Mouse (Mus musculus): ENCODE results near the gene Spout1. TPM values are rescaled to one million over a fixed set of nuclear protein-coding genes. Genes with fewer than 3 reads are reported as not detected.
A peak's percentile ranks its signal among the peaks of the same experiment; 100 is the strongest.
"Not testable (repeated sequence)": the region's sequence is repeated elsewhere in the genome, so short reads cannot be mapped to it uniquely, and the experiment has no call there.

The Spout1 gene
- polyA plus RNA-seq, 1 experiment from 2014 or later: 34.8 TPM

DNA sequence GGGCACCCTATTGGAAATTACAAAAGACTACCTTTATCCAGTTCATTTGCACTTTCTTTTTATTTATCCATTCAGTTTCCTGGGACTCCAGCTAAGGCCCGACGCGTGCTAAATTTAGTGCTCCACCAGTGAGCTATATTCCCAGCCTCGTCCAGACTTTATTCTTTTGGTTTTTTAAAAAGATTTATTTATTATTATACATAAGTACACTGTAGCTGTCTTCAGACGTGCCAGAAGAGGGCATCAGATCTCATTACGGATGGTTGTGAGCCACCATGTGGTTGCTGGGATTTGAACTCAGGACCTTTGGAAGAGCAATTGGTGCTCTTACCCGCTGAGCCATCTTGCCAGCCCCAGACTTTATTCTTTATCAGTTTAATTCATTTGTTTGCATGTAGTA, 452 bp upstream of the Spout1 start:
- not testable (repeated sequence) for H3K27me3 ChIP-seq (replicated peaks); H3K9ac ChIP-seq; ATAC-seq (ENCODE audit: insufficient number of reproducible peaks, low FRiP score); H3K27ac ChIP-seq (ENCODE audit: poor library complexity, severe bottlenecking); H3K9me3 ChIP-seq (replicated peaks)
- Histone ChIP-seq H3K4me2 (peak overlapping the region; percentile 83), H3K4me1 (replicated peaks) (peaks cover 10% of the 10 kb centered on the region), H3K4me3 (peak overlapping the region; percentile 77), H3K36me3 (peaks cover 36% of the 10 kb centered on the region)
- WGBS: 53% methylated on average over 7 of the region's 7 CpGs

DNA sequence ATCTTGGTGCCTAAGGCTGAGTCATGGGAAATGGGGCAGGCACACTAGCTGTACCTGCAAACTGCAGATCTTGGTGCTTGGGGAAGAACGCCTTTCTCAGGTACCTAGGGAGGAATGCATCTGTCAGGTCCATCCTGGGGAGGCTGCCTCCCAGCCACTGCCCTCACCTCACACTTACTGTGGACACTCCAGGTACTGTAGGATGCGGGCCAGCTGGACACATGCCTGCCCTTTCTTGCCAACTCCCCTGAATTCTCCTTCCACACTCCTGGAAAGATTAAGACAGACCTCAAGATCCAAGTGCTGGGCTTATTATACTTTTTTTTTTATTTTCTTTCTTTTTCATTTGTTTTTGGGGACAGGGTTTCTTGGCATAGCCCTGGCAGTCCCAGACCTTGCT, 1.7 kb downstream of the Spout1 start:
- WGBS: 98% methylated on average over 2 of the region's 2 CpGs
- H3K4me2 ChIP-seq: no peak overlapping the region

DNA sequence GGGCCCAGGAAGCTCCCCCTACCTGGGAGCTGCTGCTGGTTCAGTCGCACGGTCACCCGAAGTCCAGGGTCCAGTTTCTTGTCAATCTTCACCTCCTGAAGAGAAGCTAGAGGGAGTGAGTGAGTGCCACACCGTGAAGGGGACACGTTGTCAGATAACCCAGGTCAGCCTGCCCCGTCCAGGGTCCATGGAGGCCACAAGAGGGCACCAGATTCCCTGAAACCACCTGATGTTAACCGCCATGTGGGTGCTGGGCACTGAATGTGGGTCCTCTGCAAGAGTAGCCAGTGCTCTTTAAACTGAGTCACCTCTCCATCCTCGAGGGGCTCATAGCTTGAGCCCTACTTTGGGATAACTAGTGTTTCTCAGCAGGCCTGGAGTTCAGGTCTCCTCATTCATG, 2.4 kb downstream of the Spout1 start:
- H3K9ac ChIP-seq: no peak overlapping the region
- ATAC-seq (ENCODE audit: insufficient number of reproducible peaks, low FRiP score): no peak
- H3K4me2 ChIP-seq: no peak overlapping the region
- no peak overlapping the region for H3K27ac ChIP-seq (ENCODE audit: poor library complexity, severe bottlenecking)
- H3K4me3 ChIP-seq: no peak overlapping the region
- H3K36me3 ChIP-seq: peaks cover 50% of the 10 kb centered on the region
- WGBS: 74% methylated on average over 8 of the region's 8 CpGs
- H3K27me3 ChIP-seq (replicated peaks): no peaks in the 10 kb centered on the region
- H3K4me1 ChIP-seq (replicated peaks): peaks cover 20% of the 10 kb centered on the region
- peaks cover 5% of the 10 kb centered on the region; the same call in 1 of the 2 replicates for H3K9me3 ChIP-seq (replicated peaks)

More for the DNA sequence above, 1.7 kb downstream of the Spout1 start:
- ATAC-seq (ENCODE audit: insufficient number of reproducible peaks, low FRiP score): no peak
- Histone ChIP-seq H3K9me3 (replicated peaks) (peaks cover 5% of the 10 kb centered on the region; the same call in 1 of the 2 replicates), H3K9ac (no peak overlapping the region), H3K4me3 (no peak overlapping the region), H3K27ac (ENCODE audit: poor library complexity, severe bottlenecking) (no peak overlapping the region), H3K27me3 (replicated peaks) (no peaks in the 10 kb centered on the region), H3K4me1 (replicated peaks) (peaks cover 18% of the 10 kb centered on the region), H3K36me3 (peaks cover 50% of the 10 kb centered on the region)

DNA sequence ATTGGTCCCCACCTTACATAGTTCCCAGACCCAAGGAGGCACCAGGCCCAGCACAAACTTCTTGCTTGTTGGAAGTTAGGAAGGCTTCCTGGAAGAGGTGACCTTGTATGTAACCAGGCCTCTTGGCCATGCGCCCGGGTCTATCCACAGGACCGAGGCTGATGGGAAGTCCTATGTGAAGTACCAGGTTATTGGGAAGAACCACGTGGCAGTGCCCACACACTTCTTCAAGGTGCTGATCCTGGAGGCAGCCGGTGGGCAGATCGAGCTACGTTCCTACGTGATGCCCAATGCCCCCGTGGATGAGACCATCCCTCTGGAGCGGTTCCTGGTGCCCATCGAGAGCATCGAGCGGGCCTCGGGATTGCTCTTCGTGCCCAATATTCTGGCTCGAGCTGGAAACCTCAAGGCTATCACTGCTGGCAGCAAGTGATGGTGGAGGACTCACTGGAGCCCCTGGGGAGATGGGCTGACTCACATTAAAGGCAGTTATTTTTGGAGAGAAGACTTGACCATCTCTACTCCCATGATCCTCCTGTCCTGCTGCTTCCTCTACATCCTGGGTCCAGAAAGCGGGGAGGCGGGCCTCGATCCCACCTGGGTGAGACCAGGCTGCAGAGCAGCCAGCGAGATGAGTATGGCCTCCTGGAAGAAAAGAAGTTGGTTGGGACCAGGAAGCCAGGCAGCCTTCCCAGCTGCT, 4.6 kb downstream of the Spout1 start:
- WGBS: 92% methylated on average over 20 of the region's 20 CpGs
- Histone ChIP-seq H3K4me1 (replicated peaks) (peaks cover 20% of the 10 kb centered on the region), H3K9me3 (replicated peaks) (peaks cover 5% of the 10 kb centered on the region; the same call in 1 of the 2 replicates), H3K4me3 (no peak overlapping the region), H3K36me3 (peaks cover 50% of the 10 kb centered on the region), H3K27ac (ENCODE audit: poor library complexity, severe bottlenecking) (no peak overlapping the region), H3K9ac (no peak overlapping the region), H3K4me2 (no peak overlapping the region), H3K27me3 (replicated peaks) (no peaks in the 10 kb centered on the region)
- no peak for ATAC-seq (ENCODE audit: insufficient number of reproducible peaks, low FRiP score)

DNA sequence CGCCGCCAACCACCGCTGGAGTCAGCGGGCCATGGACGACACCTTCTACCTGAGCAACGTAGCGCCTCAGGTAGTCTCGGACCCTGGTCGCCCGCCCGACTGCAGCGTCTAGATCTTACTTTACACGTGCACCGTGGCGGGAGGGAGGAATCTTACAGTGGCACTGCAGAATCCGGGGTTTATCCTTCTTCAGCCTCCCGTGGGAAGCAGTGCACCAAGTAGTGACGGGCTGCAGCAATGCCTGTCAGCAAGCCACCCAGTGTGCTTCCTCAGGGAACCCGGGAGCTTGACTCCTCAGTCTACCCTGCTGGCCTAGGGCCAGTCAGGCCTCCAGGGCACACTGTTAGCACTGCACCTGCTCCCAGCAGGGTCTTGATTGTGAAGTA, 6.3 kb downstream of the Spout1 start:
- peaks cover 17% of the 10 kb centered on the region for H3K9me3 ChIP-seq (replicated peaks)
- peaks cover 12% of the 10 kb centered on the region for H3K4me1 ChIP-seq (replicated peaks)
- peaks cover 46% of the 10 kb centered on the region for H3K36me3 ChIP-seq
- H3K27me3 ChIP-seq (replicated peaks): no peaks in the 10 kb centered on the region
- peak overlapping the region; percentile 63 for H3K4me3 ChIP-seq
- peak overlapping the region; percentile 88 for H3K27ac ChIP-seq (ENCODE audit: poor library complexity, severe bottlenecking)
- H3K9ac ChIP-seq: peak overlapping the region; percentile 77
- whole genome bisulfite sequencing: under 1% methylated on average over 19 of the region's 19 CpGs
- ATAC-seq (ENCODE audit: insufficient number of reproducible peaks, low FRiP score): 0 out of 2 replicates have a peak, but pooled peaks have one; percentile 38
- H3K4me2 ChIP-seq: peak overlapping the region; percentile 90

DNA sequence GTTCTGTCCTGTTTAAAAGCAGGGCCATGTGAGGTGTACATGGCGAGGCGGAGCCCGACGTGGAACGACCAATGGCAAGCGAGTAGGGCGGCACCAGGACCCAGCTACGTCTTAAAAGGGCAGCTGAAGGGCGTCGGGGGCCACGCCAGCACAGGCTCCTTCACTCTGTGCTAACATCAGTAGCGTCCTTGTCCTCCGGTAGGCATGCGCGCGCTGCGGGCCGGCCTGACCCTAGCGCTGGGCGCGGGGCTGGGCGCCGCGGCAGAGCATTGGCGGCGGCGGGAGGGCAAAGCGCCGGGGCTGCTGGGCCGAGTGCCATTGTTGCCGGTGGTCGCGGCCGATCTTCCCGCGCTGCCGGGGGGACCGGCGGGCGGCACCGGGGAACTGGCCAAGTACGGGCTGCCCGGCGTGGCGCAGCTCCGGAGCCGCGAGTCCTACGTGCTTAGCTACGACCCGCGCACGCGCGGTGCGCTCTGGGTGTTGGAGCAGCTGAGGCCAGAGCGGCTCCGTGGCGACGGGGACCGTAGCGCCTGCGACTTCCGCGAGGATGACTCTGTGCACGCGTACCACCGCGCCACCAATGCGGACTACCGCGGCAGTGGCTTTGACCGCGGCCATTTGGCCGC, 6.8 kb downstream of the Spout1 start, which contains the start of gene Endog:
Endog (plus strand) TSS at position 123 of the 626 bp plus-strand sequence.
- Histone ChIP-seq H3K27me3 (replicated peaks) (no peaks in the 10 kb centered on the region), H3K36me3 (peaks cover 41% of the 10 kb centered on the region), H3K27ac (ENCODE audit: poor library complexity, severe bottlenecking) (peak within 1 kb of the TSS; percentile 88), H3K4me3 (peak within 1 kb of the TSS; percentile 63), H3K4me1 (replicated peaks) (peaks cover 10% of the 10 kb centered on the region), H3K9me3 (replicated peaks) (peaks cover 22% of the 10 kb centered on the region), H3K9ac (peak within 1 kb of the TSS; percentile 77), H3K4me2 (peak within 1 kb of the TSS; percentile 90)
- ATAC-seq (ENCODE audit: insufficient number of reproducible peaks, low FRiP score): peak; percentile 92
- under 1% methylated on average over 67 of the region's 75 CpGs for WGBS

DNA sequence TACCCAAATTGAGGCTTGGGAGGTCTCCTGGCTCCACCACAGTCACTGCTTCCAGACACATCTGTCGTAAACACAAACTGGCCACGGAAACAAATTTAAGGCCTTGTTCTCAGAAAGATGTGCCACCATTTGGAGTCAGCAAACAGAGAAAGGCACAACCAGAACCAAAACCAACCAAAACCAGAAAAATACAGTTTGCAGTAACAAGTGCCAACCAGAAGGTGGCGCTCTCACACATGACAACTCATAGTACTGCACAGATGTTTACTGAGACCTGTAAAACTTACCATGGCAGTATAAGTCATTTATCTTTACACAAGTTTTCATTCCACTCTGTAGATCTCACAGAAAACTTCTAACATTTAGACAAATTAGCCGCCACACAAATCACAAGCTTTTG, 11.6 kb downstream of the Spout1 start:
- H3K9ac ChIP-seq: no peak overlapping the region
- H3K4me2 ChIP-seq: no peak overlapping the region
- H3K27me3 ChIP-seq (replicated peaks): no peaks in the 10 kb centered on the region
- H3K4me3 ChIP-seq: no peak overlapping the region
- H3K4me1 ChIP-seq (replicated peaks): 0 out of 2 replicates have a peak, but pooled peaks cover 3% of the 10 kb centered on the region
- no peaks in the 10 kb centered on the region for H3K36me3 ChIP-seq
- no peak for ATAC-seq (ENCODE audit: insufficient number of reproducible peaks, low FRiP score)
- peaks cover 24% of the 10 kb centered on the region for H3K9me3 ChIP-seq (replicated peaks)
- WGBS: 52% methylated on average over 4 of the region's 4 CpGs
- no peak overlapping the region for H3K27ac ChIP-seq (ENCODE audit: poor library complexity, severe bottlenecking)

DNA sequence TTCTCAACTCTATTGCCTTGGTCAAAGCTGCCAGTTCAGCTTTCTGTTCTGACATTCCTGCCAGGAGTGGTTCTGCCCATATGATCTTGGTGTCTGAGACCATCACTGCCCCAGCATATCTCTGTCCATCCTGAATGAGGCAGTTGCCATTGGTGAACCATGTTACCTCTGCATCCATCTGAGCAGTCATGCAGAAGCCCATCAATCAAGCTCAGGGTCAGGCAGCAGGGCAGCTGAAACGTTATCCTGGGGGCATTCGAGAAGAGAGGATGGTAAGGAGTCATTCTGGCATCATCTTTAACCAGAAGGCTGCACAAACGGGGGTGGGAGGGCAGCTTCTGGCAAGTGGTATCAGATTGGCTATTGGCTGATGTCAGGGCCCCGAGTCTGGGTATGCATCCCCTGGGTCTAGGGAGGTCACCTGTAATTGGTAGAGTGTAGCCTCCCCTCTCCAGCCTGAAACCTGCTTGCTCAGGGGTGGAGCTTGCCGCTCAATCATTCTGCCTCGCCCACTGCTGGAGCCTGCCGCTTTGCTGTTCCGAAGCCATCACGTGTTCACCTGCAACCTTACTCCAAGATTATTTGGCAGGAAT, 13.8 kb downstream of the Spout1 start:
- H3K9ac ChIP-seq: no peak overlapping the region
- H3K4me3 ChIP-seq: no peak overlapping the region
- H3K27ac ChIP-seq (ENCODE audit: poor library complexity, severe bottlenecking): no peak overlapping the region
- 49% methylated on average over 9 of the region's 9 CpGs for WGBS
- H3K27me3 ChIP-seq (replicated peaks): no peaks in the 10 kb centered on the region
- no peak for ATAC-seq (ENCODE audit: insufficient number of reproducible peaks, low FRiP score)
- no peaks in the 10 kb centered on the region for H3K4me1 ChIP-seq (replicated peaks)
- no peak overlapping the region for H3K4me2 ChIP-seq
- H3K36me3 ChIP-seq: no peaks in the 10 kb centered on the region
- H3K9me3 ChIP-seq (replicated peaks): peaks cover 24% of the 10 kb centered on the region

DNA sequence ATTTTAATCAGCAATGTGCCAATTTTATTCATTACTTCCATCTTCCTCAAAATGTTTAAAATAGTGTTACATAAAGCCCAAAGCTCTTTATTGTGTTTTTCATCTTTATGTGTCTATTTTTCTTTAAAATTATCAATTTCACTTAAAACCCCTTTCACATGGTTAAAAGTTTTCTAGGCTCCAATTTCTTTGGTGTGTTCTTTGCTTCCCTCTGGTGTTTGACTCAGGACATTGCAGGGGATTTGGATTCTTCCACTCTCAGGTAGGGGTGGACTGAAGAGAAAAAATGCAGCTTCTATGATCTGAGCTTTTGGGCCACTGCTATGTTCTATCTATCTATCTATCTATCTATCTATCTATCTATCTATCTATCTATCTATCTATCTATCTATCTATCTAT, 16.4 kb downstream of the Spout1 start:
- Histone ChIP-seq H3K4me1 (replicated peaks) (no peaks in the 10 kb centered on the region), H3K9ac (no peak overlapping the region), H3K4me3 (no peak overlapping the region), H3K27ac (ENCODE audit: poor library complexity, severe bottlenecking) (no peak overlapping the region), H3K36me3 (no peaks in the 10 kb centered on the region), H3K27me3 (replicated peaks) (no peaks in the 10 kb centered on the region), H3K9me3 (replicated peaks) (peaks cover 10% of the 10 kb centered on the region), H3K4me2 (no peak overlapping the region)
- no peak for ATAC-seq (ENCODE audit: insufficient number of reproducible peaks, low FRiP score)

DNA sequence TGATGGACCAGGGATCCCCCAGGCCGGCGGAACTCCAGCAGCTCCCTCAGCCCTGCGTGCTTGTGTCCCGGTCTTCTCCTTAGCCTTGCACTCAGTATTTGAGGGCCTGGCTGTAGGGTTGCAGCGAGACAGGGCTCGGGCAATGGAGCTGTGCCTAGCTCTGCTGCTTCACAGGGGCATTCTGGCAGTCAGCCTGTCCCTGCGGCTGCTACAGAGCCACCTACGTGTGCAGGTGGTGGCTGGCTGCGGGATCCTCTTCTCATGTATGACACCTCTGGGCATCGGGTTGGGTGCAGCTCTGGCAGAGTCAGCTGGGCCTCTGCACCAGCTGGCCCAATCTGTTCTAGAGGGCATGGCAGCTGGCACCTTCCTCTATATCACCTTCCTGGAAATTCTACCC, 18.4 kb downstream of the Spout1 start:
- not testable (repeated sequence) for H3K4me2 ChIP-seq; H3K36me3 ChIP-seq; H3K9me3 ChIP-seq (replicated peaks); H3K4me1 ChIP-seq (replicated peaks); H3K27ac ChIP-seq (ENCODE audit: poor library complexity, severe bottlenecking); H3K4me3 ChIP-seq; H3K27me3 ChIP-seq (replicated peaks); H3K9ac ChIP-seq
- 84% methylated on average over 8 of the region's 10 CpGs for whole genome bisulfite sequencing
- peak; percentile 48; the same call in 1 of the 2 replicates for ATAC-seq (ENCODE audit: insufficient number of reproducible peaks, low FRiP score)

DNA sequence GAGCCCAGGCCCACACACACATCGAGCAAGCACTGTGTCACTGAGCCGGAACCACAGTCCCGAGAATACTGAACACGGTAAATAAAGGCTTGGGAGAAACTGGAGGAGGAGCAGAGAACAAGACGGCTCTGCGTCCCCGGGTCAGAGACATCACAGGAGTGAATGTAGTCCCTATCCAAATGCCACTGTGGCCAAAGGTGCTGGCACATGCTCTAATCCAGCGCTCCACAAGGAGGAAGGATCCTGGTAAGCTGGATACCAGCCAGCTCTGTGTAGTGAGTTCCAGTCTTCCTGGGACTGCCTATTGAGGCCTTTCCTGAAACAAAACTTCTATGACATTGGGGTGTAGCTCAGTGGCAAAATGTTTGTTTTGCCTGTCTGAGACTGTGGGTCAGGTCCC, 25.6 kb downstream of the Spout1 start:
- ATAC-seq (ENCODE audit: insufficient number of reproducible peaks, low FRiP score): no peak
- WGBS: 78% methylated on average over 8 of the region's 8 CpGs
- no peaks in the 10 kb centered on the region for H3K27me3 ChIP-seq (replicated peaks)

More for the DNA sequence above, 25.6 kb downstream of the Spout1 start:
- Histone ChIP-seq H3K4me2 (no peak overlapping the region), H3K9ac (no peak overlapping the region), H3K9me3 (replicated peaks) (no peaks in the 10 kb centered on the region), H3K27ac (ENCODE audit: poor library complexity, severe bottlenecking) (no peak overlapping the region), H3K4me1 (replicated peaks) (no peaks in the 10 kb centered on the region), H3K36me3 (peaks cover 45% of the 10 kb centered on the region), H3K4me3 (no peak overlapping the region)

Measured in heart, embryonic 12.5 days (tissue).